Mouse (Mus musculus) layer of hippocampus, adult 2 months (tissue): Measurements from ENCODE around the gene Med9. TPM values are rescaled to one million over a fixed set of nuclear protein-coding genes. Genes with fewer than 3 reads are reported as not detected.

Experiments used
- DNase-seq, 2 experiments: peaks; one replicate each; pipeline ENCODE4 v3.0.0; 2022; ENCODE audit warnings: low spot score in 2 of 2
- H3K27ac ChIP-seq: fragments of 200-600 bp; 2 replicates; pipeline ENCODE4 v1.8.1; 2022
- H3K4me3 ChIP-seq: fragments of 200-600 bp; 2 replicates; pipeline ENCODE4 v1.8.1; 2022; ENCODE audit warnings: mild to moderate bottlenecking
- CTCF ChIP-seq: fragments of 200-600 bp; conservative IDR thresholded peaks from 2 replicates; pipeline ENCODE4 v1.8.1; 2022; ENCODE audit warnings: antibody characterized with exemption, mild to moderate bottlenecking, moderate library complexity
- total RNA-seq, 2 experiments: library from RNA; stranded (reverse); gene quantifications; 2 replicates each; pipeline ENCODE4 v1.2.3; 2021

Med9 gene
- total RNA-seq, 2 experiments from 2014 or later, result 36.8 to 40.5 TPM

- peak overlapping the region; percentile 88 for H3K27ac ChIP-seq
- H3K4me3 ChIP-seq, result no peak overlapping the region
- DNase-seq, result peak; percentile 41 to 54
- TF ChIP-seq CTCF, result no peak
Measured at GRCm38 (mm10) chr11:59960476-59961337, 12.7 kb downstream of the Med9 start.

- no peak for DNase-seq
- peak overlapping the region; percentile 88 for H3K27ac ChIP-seq
- no peak for TF ChIP-seq CTCF
- H3K4me3 ChIP-seq, result no peak overlapping the region
Measured at GRCm38 (mm10) chr11:59961338-59961875, 13.4 kb downstream of the Med9 start.

- DNase-seq, result no peak
Measured at GRCm38 (mm10) chr11:59962590-59962989, 14.6 kb downstream of the Med9 start.

GRCm38 (mm10) chr11:59963364-59964162 is 15.6 kb downstream of the Med9 start:
- H3K27ac ChIP-seq, result peak overlapping the region; percentile 88
- no peak for DNase-seq
- peak overlapping the region; percentile 72 for H3K4me3 ChIP-seq
- no peak for TF ChIP-seq CTCF

More at GRCm38 (mm10) chr11:59962590-59962989, 14.6 kb downstream of the Med9 start:
- H3K4me3 ChIP-seq, result peak overlapping the region; percentile 72
- no peak for TF ChIP-seq CTCF
- peak overlapping the region; percentile 88 for H3K27ac ChIP-seq

GRCm38 (mm10) chr11:59964163-59964758 is 16.3 kb downstream of the Med9 start:
- peak overlapping the region; percentile 88 for H3K27ac ChIP-seq
- no peak for TF ChIP-seq CTCF

GRCm38 (mm10) chr11:59964818-59965217 is 16.8 kb downstream of the Med9 start, which contains the start of gene Rasd1:
Rasd1 (minus strand) TSS chr11:59964944.
- Histone ChIP-seq H3K4me3 (peak within 1 kb of the TSS; percentile 72), H3K27ac (peak within 1 kb of the TSS; percentile 88)
- no peak for TF ChIP-seq CTCF
- peak; percentile 54 to 62 for DNase-seq

More at GRCm38 (mm10) chr11:59964163-59964758, 16.3 kb downstream of the Med9 start:
- H3K4me3 ChIP-seq, result peak overlapping the region; percentile 72
- DNase-seq, result no peak

GRCm38 (mm10) chr11:59965227-59966101 is 17.5 kb downstream of the Med9 start:
- peak; percentile 95 for TF ChIP-seq CTCF
- peak; percentile 60 to 80 for DNase-seq
- Histone ChIP-seq H3K27ac (peak overlapping the region; percentile 88), H3K4me3 (peak overlapping the region; percentile 72)

- no peak for TF ChIP-seq CTCF
- DNase-seq, result peak; percentile 56 to 68
- Histone ChIP-seq H3K27ac (peak overlapping the region; percentile 88), H3K4me3 (no peak overlapping the region)
Measured at GRCm38 (mm10) chr11:59966102-59966483, 18.1 kb downstream of the Med9 start.

GRCm38 (mm10) chr11:59967765-59968164 is 19.8 kb downstream of the Med9 start:
- TF ChIP-seq CTCF, result no peak
- Histone ChIP-seq H3K27ac (no peak overlapping the region), H3K4me3 (no peak overlapping the region)
- DNase-seq, result no peak

GRCm38 (mm10) chr11:59970780-59971179 is 22.8 kb downstream of the Med9 start:
- Histone ChIP-seq H3K27ac (no peak overlapping the region), H3K4me3 (no peak overlapping the region)
- TF ChIP-seq CTCF, result no peak
- no peak for DNase-seq

GRCm38 (mm10) chr11:59971691-59972090 is 23.7 kb downstream of the Med9 start:
- DNase-seq, result no peak
- no peak overlapping the region for H3K4me3 ChIP-seq
- no peak overlapping the region for H3K27ac ChIP-seq
- TF ChIP-seq CTCF, result no peak

- DNase-seq, result no peak
- H3K4me3 ChIP-seq, result no peak overlapping the region
- no peak overlapping the region for H3K27ac ChIP-seq
- TF ChIP-seq CTCF, result no peak
Measured at GRCm38 (mm10) chr11:59973389-59973788, 25.4 kb downstream of the Med9 start.
